Mouse (Mus musculus): ENCODE data around the gene Npm1. TPM values are rescaled to one million over a fixed set of nuclear protein-coding genes. Genes with fewer than 3 reads are reported as not detected.

Gene Npm1
- total RNA-seq, 2 experiments from 2014 or later: 3,437 to 6,261 TPM

GRCm38 (mm10) chr11:33147572-33148337 lies 15.3 kb downstream of the Npm1 start:
- ATAC-seq (replicated peaks; ENCODE audit: low FRiP score, low TSS enrichment, poor library complexity, severe bottlenecking): peak; percentile 35

- ATAC-seq (replicated peaks; ENCODE audit: low FRiP score, low TSS enrichment, poor library complexity, severe bottlenecking): no peak
These were observed 15.8 kb downstream of the Npm1 start, which contains the start of gene Fgf18 for GRCm38 (mm10) chr11:33147171-33147571. Gene Fgf18, minus strand, starts transcription at chr11:33147400.

- no peak for ATAC-seq (replicated peaks; ENCODE audit: low FRiP score, low TSS enrichment, poor library complexity, severe bottlenecking)
These were observed 16.3 kb downstream of the Npm1 start for GRCm38 (mm10) chr11:33146651-33147131.

GRCm38 (mm10) chr11:33146143-33146497 lies 16.9 kb downstream of the Npm1 start:
- ATAC-seq (replicated peaks; ENCODE audit: low FRiP score, low TSS enrichment, poor library complexity, severe bottlenecking): no peak

GRCm38 (mm10) chr11:33145201-33146142 lies 17.5 kb downstream of the Npm1 start:
- no peak for ATAC-seq (replicated peaks; ENCODE audit: low FRiP score, low TSS enrichment, poor library complexity, severe bottlenecking)

- no peak for ATAC-seq (replicated peaks; ENCODE audit: low FRiP score, low TSS enrichment, poor library complexity, severe bottlenecking)
These were observed 19.1 kb downstream of the Npm1 start for GRCm38 (mm10) chr11:33143906-33144305.

GRCm38 (mm10) chr11:33142801-33143200 lies 20.2 kb downstream of the Npm1 start:
- ATAC-seq (replicated peaks; ENCODE audit: low FRiP score, low TSS enrichment, poor library complexity, severe bottlenecking): no peak

- ATAC-seq (replicated peaks; ENCODE audit: low FRiP score, low TSS enrichment, poor library complexity, severe bottlenecking): no peak
These were observed 22.9 kb downstream of the Npm1 start for GRCm38 (mm10) chr11:33140111-33140460.

- ATAC-seq (replicated peaks; ENCODE audit: low FRiP score, low TSS enrichment, poor library complexity, severe bottlenecking): no peak
These were observed 23.4 kb downstream of the Npm1 start for GRCm38 (mm10) chr11:33139458-33140110.

- ATAC-seq (replicated peaks; ENCODE audit: low FRiP score, low TSS enrichment, poor library complexity, severe bottlenecking): no peak
These were observed 24.3 kb downstream of the Npm1 start for GRCm38 (mm10) chr11:33138686-33139085.

- no peak for ATAC-seq (replicated peaks; ENCODE audit: low FRiP score, low TSS enrichment, poor library complexity, severe bottlenecking)
These were observed 28.5 kb downstream of the Npm1 start for GRCm38 (mm10) chr11:33134391-33134986.

GRCm38 (mm10) chr11:33132619-33133338 lies 30.2 kb downstream of the Npm1 start:
- ATAC-seq (replicated peaks; ENCODE audit: low FRiP score, low TSS enrichment, poor library complexity, severe bottlenecking): no peak

- no peak for ATAC-seq (replicated peaks; ENCODE audit: low FRiP score, low TSS enrichment, poor library complexity, severe bottlenecking)
These were observed 35.9 kb downstream of the Npm1 start for GRCm38 (mm10) chr11:33127058-33127457.

- no peak for ATAC-seq (replicated peaks; ENCODE audit: low FRiP score, low TSS enrichment, poor library complexity, severe bottlenecking)
These were observed 40.3 kb downstream of the Npm1 start for GRCm38 (mm10) chr11:33122575-33123268.

- ATAC-seq (replicated peaks; ENCODE audit: low FRiP score, low TSS enrichment, poor library complexity, severe bottlenecking): no peak
These were observed 43.5 kb downstream of the Npm1 start for GRCm38 (mm10) chr11:33119556-33119955.

GRCm38 (mm10) chr11:33119116-33119515 lies 43.9 kb downstream of the Npm1 start:
- ATAC-seq (replicated peaks; ENCODE audit: low FRiP score, low TSS enrichment, poor library complexity, severe bottlenecking): no peak

GRCm38 (mm10) chr11:33118480-33118879 lies 44.5 kb downstream of the Npm1 start:
- ATAC-seq (replicated peaks; ENCODE audit: low FRiP score, low TSS enrichment, poor library complexity, severe bottlenecking): no peak

- no peak for ATAC-seq (replicated peaks; ENCODE audit: low FRiP score, low TSS enrichment, poor library complexity, severe bottlenecking)
These were observed 47.2 kb downstream of the Npm1 start for GRCm38 (mm10) chr11:33115796-33116195.

All from megakaryocyte-erythroid progenitor cell, adult 5-6 weeks (primary cell).